Mouse (Mus musculus): ENCODE results near the gene Lysmd1.

Lysmd1 gene

GRCm38 (mm10) chr3:95174011-95174592, 40.2 kb downstream of the Lysmd1 start:
- DNase-seq (ENCODE audit: low spot score) = peak; percentile 86

- no peak for DNase-seq (ENCODE audit: low spot score)
Observed at GRCm38 (mm10) chr3:95176500-95176899, 42.6 kb downstream of the Lysmd1 start.

GRCm38 (mm10) chr3:95177583-95177982, 43.7 kb downstream of the Lysmd1 start:
- no peak for DNase-seq (ENCODE audit: low spot score)

GRCm38 (mm10) chr3:95178948-95179347, 45.1 kb downstream of the Lysmd1 start:
- no peak for DNase-seq (ENCODE audit: low spot score)

- DNase-seq (ENCODE audit: low spot score) = no peak
Observed at GRCm38 (mm10) chr3:95179890-95180289, 46.0 kb downstream of the Lysmd1 start.

- no peak for DNase-seq (ENCODE audit: low spot score)
Observed at GRCm38 (mm10) chr3:95181841-95182240, 48.0 kb downstream of the Lysmd1 start.

GRCm38 (mm10) chr3:95184796-95185577, 51.1 kb downstream of the Lysmd1 start:
- DNase-seq (ENCODE audit: low spot score) = no peak

GRCm38 (mm10) chr3:95186100-95186499, 52.2 kb downstream of the Lysmd1 start:
- DNase-seq (ENCODE audit: low spot score) = no peak

GRCm38 (mm10) chr3:95186888-95187287, 53.0 kb downstream of the Lysmd1 start:
- DNase-seq (ENCODE audit: low spot score) = no peak
